ENCODE assay signal across 14 mouse cellular contexts in the genomic region with DNA sequence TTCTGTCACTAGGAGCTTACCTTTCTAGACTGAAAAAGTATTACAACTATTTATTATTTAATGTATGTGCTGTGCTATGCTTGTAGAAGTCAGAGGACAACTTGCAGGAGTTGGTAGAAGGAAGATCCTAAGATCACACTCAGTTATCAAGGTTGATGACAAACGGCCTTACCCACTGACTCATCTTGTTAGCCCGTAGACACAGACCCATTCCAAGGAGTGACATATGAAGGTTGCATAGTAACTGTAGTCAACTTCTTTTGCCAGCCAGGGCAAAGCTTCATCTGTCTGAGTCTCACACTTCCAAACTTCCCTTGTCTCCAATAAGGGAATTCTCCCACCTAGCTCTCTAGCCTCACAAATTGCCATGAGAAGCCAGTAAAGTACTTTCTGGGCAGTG. TPM values are rescaled to one million over a fixed set of nuclear protein-coding genes. Genes with fewer than 3 reads are reported as not detected.
A peak's percentile ranks its signal among the peaks of the same experiment; 100 is the strongest.
DNase-seq lines count a peak whose midpoint lies in the region; ATAC-seq and TF ChIP-seq lines count a peak whose summit lies in the region.
"Had no signal": no experiment of that assay in that cellular context is flagged by ENCODE, and none has a peak within 500 bp of the region (broad histone marks: within the 10 kb centered on the region; RNA-seq: fewer than 3 reads in every experiment).

No protein-coding gene starts in this region.

- no peaks in the 10 kb centered on the region for H3K9me3 ChIP-seq in heart, embryonic 11.5 days (replicated peaks; ENCODE audit: control insufficient read depth, low read length)
- no peaks in the 10 kb centered on the region for H3K9me3 ChIP-seq in liver, embryonic 11.5 days (ENCODE audit: control insufficient read depth, low read length)

- H3K36me3 ChIP-seq in heart, embryonic 11.5 days (ENCODE audit: control insufficient read depth, insufficient read depth, low read length) = no peaks in the 10 kb centered on the region
- no peaks in the 10 kb centered on the region for H3K36me3 ChIP-seq in liver, embryonic 11.5 days (ENCODE audit: control insufficient read depth, insufficient read depth, low read length)
- no peaks in the 10 kb centered on the region for H3K36me3 ChIP-seq in myocyte (ENCODE audit: control insufficient read depth, insufficient read depth)

- H3K27me3 ChIP-seq in heart, embryonic 11.5 days (ENCODE audit: control insufficient read depth, insufficient read depth, low read length) = no peaks in the 10 kb centered on the region
- no peaks in the 10 kb centered on the region for H3K27me3 ChIP-seq in liver, embryonic 11.5 days (replicated peaks; ENCODE audit: control insufficient read depth, insufficient read depth, low read length)
- no peaks in the 10 kb centered on the region for H3K27me3 ChIP-seq in myocyte (ENCODE audit: control insufficient read depth, insufficient read depth, insufficient read length)

- H3K4me1 ChIP-seq in heart, embryonic 11.5 days (ENCODE audit: control insufficient read depth, insufficient read depth, low read length) = peaks cover 69% of the 10 kb centered on the region
- H3K4me1 ChIP-seq in liver, embryonic 11.5 days (replicated peaks; ENCODE audit: control insufficient read depth, insufficient read depth, low read length) = peaks cover 73% of the 10 kb centered on the region
- peaks cover 26% of the 10 kb centered on the region for H3K4me1 ChIP-seq in embryonic fibroblast, embryonic 13.5 days (ENCODE audit: control insufficient read depth, insufficient read depth, low read length)

- TF ChIP-seq POLR2A in embryonic fibroblast, embryonic 13.5 days (IDR thresholded peaks at IDR 0.05; ENCODE audit: low read depth, low read length) = no peak
- TF ChIP-seq POLR2A in myocyte (IDR thresholded peaks at IDR 0.05; ENCODE audit: insufficient read length, low read depth) = no peak

- no peak for TF ChIP-seq CTCF in embryonic fibroblast, embryonic 13.5 days (IDR thresholded peaks at IDR 0.05; ENCODE audit: borderline replicate concordance, insufficient read depth, low read length)

- ATAC-seq in heart, embryonic 11.5 days (replicated peaks; ENCODE audit: insufficient number of reproducible peaks, low FRiP score, low TSS enrichment) = no peak
- ATAC-seq in liver, embryonic 11.5 days (replicated peaks; ENCODE audit: low FRiP score) = no peak
- no peak for ATAC-seq in inflammation-experienced regulatory T-cells, adult 6 months
- ATAC-seq: CD4-positive, CD25-positive, alpha-beta regulatory T cell, adult 4 months had no signal

- H3ac ChIP-seq in myocyte (ENCODE audit: control insufficient read depth, insufficient read length) = no peak overlapping the region

- DNase-seq in heart, adult 11 months = no peak
- no peak for DNase-seq in liver, embryonic 11.5 days (ENCODE audit: low spot score)
- no peak for DNase-seq in liver
- no peak for DNase-seq in ovary, postnatal 36 days (ENCODE audit: low spot score)
- DNase-seq: cerebellum, postnatal 14 days; midbrain, embryonic 14.5 days had no signal

- H3K9ac ChIP-seq in heart, embryonic 11.5 days (ENCODE audit: low read depth, low read length) = no peak overlapping the region
- no peak overlapping the region for H3K9ac ChIP-seq in liver, embryonic 11.5 days (ENCODE audit: low read depth, low read length)

- H3K4me2 ChIP-seq in heart, embryonic 11.5 days = no peak overlapping the region
- H3K4me2 ChIP-seq in liver, embryonic 11.5 days = no peak overlapping the region
- peak overlapping the region; percentile 72 for H3K4me2 ChIP-seq in myocyte (ENCODE audit: low read depth)

- WGBS in heart, embryonic 11.5 days (ENCODE audit: insufficient replicate concordance) = 49% methylated on average over 2 of the region's 2 CpGs
- WGBS in liver, embryonic 11.5 days = 38% methylated on average over 2 of the region's 2 CpGs

- H3K27ac ChIP-seq in heart, embryonic 11.5 days (ENCODE audit: low read depth, low read length) = peak overlapping the region; percentile 84
- peak overlapping the region; percentile 80; the same call in 1 of the 2 replicates for H3K27ac ChIP-seq in liver, embryonic 11.5 days (ENCODE audit: low read depth, low read length)
- peak overlapping the region; percentile 93 for H3K27ac ChIP-seq in embryonic fibroblast, embryonic 13.5 days (ENCODE audit: insufficient read depth, low read length)

- H3K4me3 ChIP-seq in heart, embryonic 11.5 days (ENCODE audit: low read depth, low read length) = no peak overlapping the region
- H3K4me3 ChIP-seq in liver, embryonic 11.5 days (ENCODE audit: low read depth, low read length) = no peak overlapping the region
- H3K4me3 ChIP-seq in embryonic fibroblast, embryonic 13.5 days (ENCODE audit: insufficient read depth, low read length) = no peak overlapping the region
- no peak overlapping the region for H3K4me3 ChIP-seq in myocyte

- peaks cover 10% of the 10 kb centered on the region for H3K79me2 ChIP-seq in myocyte (ENCODE audit: control insufficient read depth, insufficient read depth)

TF ChIP-seq in myocyte, 11 proteins besides CTCF, POLR2A, EP300 and RAD21:
- no peak for TF ChIP-seq USF1 (IDR thresholded peaks at IDR 0.05; ENCODE audit: low read depth)
- no peak for TF ChIP-seq POLR2AphosphoS2 (IDR thresholded peaks at IDR 0.05; ENCODE audit: insufficient read length, low read depth)
- no peak for TF ChIP-seq TCF3 (IDR thresholded peaks at IDR 0.05; ENCODE audit: insufficient read length, low read depth)
- no peak for TF ChIP-seq MYOD1 (IDR thresholded peaks at IDR 0.05; ENCODE audit: control insufficient read depth in 1 of 3, insufficient read length in 2 of 3, low read depth in 2 of 3)
- TF ChIP-seq MYOG (IDR thresholded peaks at IDR 0.05; ENCODE audit: control insufficient read depth in 1 of 3, insufficient read depth in 1 of 3, insufficient read length in 2 of 3, low read depth in 2 of 3) = no peak
- no peak for TF ChIP-seq TCF12 (IDR thresholded peaks at IDR 0.05; ENCODE audit: insufficient read depth, poor library complexity, severe bottlenecking)
- no peak for TF ChIP-seq E2F4 (IDR thresholded peaks at IDR 0.05; ENCODE audit: insufficient read depth)
- no peak for TF ChIP-seq MAX (IDR thresholded peaks at IDR 0.05; ENCODE audit: low read depth)
- no peak for TF ChIP-seq CEBPB (IDR thresholded peaks at IDR 0.05; ENCODE audit: insufficient read depth, poor library complexity, severe bottlenecking)
- no peak for TF ChIP-seq REST (IDR thresholded peaks at IDR 0.05; ENCODE audit: insufficient read depth, insufficient read length)
- no peak for TF ChIP-seq SRF (IDR thresholded peaks at IDR 0.05; ENCODE audit: control insufficient read depth, insufficient read length, low read depth)
TF ChIP-seq in myocyte: peak in this region for 0.

RNA-seq across cellular contexts. Expression of a gene that starts 24.1 kb away (rescaled TPM):
- 5.0 and 7.9 TPM in 2 replicates for polyA plus RNA-seq in heart, embryonic 11.5 days (2014; fragmentation: Nextera tagmentation; extraction: Ambion mirVana)
- 21.2 and 23.2 TPM in 2 replicates for polyA plus RNA-seq in liver, embryonic 11.5 days (2014; fragmentation: Nextera tagmentation; extraction: Ambion mirVana)
- 42.0 and 47.7 TPM in 2 replicates for polyA plus RNA-seq in embryonic fibroblast, embryonic 13.5 days (2011; ENCODE audit: insufficient read length, low read depth, missing spikeins)
- 32.3 TPM for polyA plus RNA-seq in myocyte (2012; fragmentation: generic; extraction: Trizol)
- polyA plus RNA-seq in inflammation-experienced regulatory T-cells, adult 6 months (2017; shearing (Covaris generic)) = 1 to 10 TPM in 2 of 3 experiments, under 1 TPM in 1; 0.73 to 2.7 (median 2.2) TPM

RNA-seq across cellular contexts. Expression of a gene that starts 50.9 kb away (rescaled TPM):
- polyA plus RNA-seq in heart, embryonic 11.5 days (2014; fragmentation: Nextera tagmentation; extraction: Ambion mirVana) = 15.0 and 15.6 TPM in 2 replicates
- polyA plus RNA-seq in liver, embryonic 11.5 days (2014; fragmentation: Nextera tagmentation; extraction: Ambion mirVana) = 30.0 and 31.3 TPM in 2 replicates
- polyA plus RNA-seq in embryonic fibroblast, embryonic 13.5 days (2011; ENCODE audit: insufficient read length, low read depth, missing spikeins) = 22.0 and 24.0 TPM in 2 replicates
- 12.0 TPM for polyA plus RNA-seq in myocyte (2012; fragmentation: generic; extraction: Trizol)
- 10 to 100 TPM in 1 of 3 experiments, 1 to 10 TPM in 2; 7.0 to 10.6 (median 8.7) TPM for polyA plus RNA-seq in inflammation-experienced regulatory T-cells, adult 6 months (2017; shearing (Covaris generic))

RNA-seq across cellular contexts. Expression of a gene that starts 54.5 kb away (rescaled TPM):
- not detected in 2 replicates for polyA plus RNA-seq in heart, embryonic 11.5 days (2014; fragmentation: Nextera tagmentation; extraction: Ambion mirVana)
- not detected in 2 replicates for polyA plus RNA-seq in liver, embryonic 11.5 days (2014; fragmentation: Nextera tagmentation; extraction: Ambion mirVana)
- not detected in 2 replicates for polyA plus RNA-seq in embryonic fibroblast, embryonic 13.5 days (2011; ENCODE audit: insufficient read length, low read depth, missing spikeins)
- polyA plus RNA-seq in myocyte (2012; fragmentation: generic; extraction: Trizol) = not detected
- polyA plus RNA-seq in inflammation-experienced regulatory T-cells, adult 6 months (2017; shearing (Covaris generic)) = not detected
- polyA plus RNA-seq: CD4-positive, CD25-positive, alpha-beta regulatory T cell, adult 4 months; kidney, embryonic 16.5 days; liver, adult 2 months; neural tube, embryonic 14.5 days had no signal
